Mouse (Mus musculus): ENCODE data around the gene Cldn19. TPM values are rescaled to one million over a fixed set of nuclear protein-coding genes. Genes with fewer than 3 reads are reported as not detected.

Gene Cldn19
- total RNA-seq (2021) = under 1 TPM; 0.20 to 0.42 TPM

DNA sequence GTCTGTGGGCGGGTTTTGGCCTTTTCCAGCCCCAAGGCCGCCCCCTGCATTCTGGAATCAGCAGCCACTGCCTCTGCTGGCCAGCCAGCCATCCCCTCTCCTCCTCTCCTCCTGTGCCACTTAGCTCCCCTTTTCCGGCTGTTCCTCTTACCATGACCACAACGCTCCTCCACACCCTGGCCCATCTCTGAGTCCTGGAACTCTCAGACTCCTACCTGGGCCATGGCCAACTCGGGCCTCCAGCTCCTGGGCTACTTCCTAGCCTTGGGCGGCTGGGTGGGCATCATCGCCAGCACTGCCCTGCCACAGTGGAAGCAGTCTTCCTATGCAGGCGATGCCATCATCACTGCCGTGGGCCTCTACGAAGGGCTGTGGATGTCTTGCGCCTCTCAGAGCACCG is at the start of gene Cldn19:
Gene Cldn19 (plus strand): TSS at position 64 of the 400 bp plus-strand sequence.
- DNase-seq = no peak

DNA sequence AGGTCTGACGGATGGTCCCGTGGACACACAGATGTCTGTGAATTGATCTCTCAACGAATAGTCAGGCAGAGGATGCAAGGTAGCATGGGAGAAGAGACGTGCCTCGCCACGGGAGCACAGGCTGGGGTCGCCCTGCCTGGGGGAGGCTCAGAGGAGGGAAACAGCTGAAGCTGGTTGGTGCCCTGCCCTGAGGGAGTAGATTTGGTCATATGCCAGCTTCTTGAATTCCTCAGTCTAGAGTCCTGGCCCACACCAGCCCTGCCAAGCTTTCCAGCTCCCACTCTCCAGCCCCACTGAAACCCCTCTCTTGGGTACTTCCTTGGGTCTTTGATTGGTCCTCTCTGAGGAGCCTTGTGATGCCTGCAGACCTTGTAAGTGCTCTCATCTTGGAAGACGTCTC is 38.5 kb upstream of the Cldn19 start:
- no peak for DNase-seq

DNA sequence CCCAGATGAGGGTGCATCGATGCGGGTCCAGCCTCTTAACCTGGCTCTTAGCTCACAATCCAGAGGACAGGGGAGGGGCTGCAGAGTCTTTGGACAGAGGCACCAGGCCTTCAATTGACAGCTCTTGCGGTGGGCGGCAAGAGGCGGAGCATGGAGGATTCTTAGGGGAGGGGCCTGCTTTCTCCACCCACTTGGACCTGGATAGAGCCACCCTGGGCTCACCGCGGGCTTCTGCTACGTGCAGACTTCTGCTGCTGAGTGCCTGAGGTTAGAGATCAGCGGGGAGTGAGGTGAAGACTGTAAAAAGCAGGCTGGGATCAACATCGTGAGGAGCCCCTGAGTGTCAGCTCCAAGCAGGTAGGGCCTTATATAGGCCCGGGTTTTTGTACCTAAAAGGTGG is 37.0 kb upstream of the Cldn19 start, which contains the start of gene Tmem269:
Gene Tmem269 (minus strand): TSS at position 49 of the 400 bp plus-strand sequence.
- no peak for DNase-seq

DNA sequence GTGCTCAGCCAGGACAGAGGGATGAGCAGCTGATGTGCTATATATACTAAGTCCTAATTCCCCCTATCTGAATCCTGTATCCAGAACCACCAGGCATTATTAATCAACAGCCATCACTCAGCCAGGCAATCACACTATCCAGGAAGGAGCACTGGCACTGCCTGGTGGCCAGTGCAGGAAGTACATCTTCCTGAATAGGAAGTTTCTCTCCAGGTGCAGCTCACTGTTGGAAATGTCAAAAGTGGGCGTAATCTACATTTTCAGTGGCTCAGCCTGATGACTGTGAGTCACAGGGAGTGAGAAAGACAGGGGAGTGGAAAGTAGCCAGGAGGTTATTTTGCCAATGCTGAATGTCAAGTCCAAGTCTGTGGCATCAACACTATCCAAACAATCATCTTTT is 31.5 kb upstream of the Cldn19 start:
- no peak for DNase-seq

GRCm38 (mm10) chr4:119224534-119224933 is 30.7 kb upstream of the Cldn19 start:
- DNase-seq = no peak

DNA sequence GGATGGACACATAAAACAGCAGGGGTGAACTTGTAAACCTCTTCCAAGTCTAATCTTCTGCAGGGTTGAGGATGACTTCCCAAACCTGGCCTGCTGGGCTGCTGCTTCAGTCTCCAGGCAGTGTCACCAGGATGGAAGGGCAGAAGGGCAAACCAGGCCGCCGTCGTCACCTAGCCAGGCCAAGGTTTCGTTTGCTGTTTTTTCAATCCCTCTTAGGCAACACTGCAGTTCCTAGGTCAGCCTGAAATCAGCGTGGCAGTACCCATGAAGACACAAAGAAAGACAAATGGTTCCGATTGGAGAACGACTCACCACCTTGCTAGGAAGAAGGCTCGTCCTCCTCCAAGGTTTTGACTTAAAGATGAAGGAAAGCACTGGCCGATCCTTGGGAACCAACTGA is 29.5 kb upstream of the Cldn19 start:
- no peak for DNase-seq

DNA sequence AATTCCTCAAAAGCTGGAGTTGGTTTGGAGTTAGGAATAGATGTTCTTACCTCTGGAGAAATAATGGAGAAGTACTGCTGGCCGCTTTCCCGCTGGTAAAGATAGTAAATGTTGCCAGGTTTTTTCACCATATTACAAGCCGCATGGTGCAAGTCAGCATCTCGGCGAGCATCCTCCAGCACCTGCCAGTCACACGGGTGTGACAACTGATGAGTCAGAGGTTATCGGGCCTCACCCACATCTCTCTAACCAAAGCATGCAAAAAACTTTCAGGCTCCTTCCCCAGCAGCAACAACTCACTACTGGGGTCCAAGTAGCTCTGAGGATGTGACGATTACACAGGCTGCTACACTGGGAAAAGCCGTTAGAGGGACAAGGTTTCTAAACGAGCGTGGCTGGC is 28.5 kb upstream of the Cldn19 start:
- no peak for DNase-seq

GRCm38 (mm10) chr4:119232410-119233255 is 22.6 kb upstream of the Cldn19 start, which contains the start of the genes AU022252 and P3h1:
Gene AU022252 (minus strand): TSS chr4:119232712.
Gene P3h1 (plus strand): TSS chr4:119232915.
- DNase-seq = peak; percentile 97 to 98

DNA sequence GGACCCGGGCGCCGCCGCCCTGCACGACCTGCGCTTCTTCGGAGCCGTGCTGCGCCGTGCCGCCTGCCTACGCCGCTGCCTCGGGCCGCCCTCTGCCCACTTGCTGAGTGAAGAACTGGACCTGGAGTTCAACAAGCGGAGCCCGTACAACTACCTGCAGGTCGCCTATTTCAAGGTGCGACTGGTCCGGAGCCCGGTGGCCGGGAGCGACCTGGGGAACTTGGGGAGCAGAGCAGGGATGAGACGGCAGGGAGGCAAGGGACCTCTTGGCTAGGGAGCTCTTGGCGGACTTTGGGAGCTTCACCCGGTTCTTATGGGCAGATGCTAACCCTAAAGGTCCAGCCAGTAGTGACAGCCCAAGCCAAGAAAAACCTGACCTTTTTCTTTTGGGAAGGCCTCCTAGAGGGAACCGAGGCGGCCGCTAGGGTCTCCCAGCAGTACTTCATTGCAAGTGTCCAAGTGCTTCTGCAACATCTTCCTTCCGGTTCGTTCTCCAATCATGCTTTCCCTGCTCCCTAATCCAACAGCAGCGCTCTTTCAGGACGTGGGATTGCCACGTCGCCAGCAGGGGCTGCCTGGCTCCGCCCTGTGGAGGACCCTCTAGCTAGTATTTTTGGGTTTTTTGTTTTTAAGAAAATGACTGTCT is 21.8 kb upstream of the Cldn19 start:
- peak; percentile 58 to 60 for DNase-seq

DNA sequence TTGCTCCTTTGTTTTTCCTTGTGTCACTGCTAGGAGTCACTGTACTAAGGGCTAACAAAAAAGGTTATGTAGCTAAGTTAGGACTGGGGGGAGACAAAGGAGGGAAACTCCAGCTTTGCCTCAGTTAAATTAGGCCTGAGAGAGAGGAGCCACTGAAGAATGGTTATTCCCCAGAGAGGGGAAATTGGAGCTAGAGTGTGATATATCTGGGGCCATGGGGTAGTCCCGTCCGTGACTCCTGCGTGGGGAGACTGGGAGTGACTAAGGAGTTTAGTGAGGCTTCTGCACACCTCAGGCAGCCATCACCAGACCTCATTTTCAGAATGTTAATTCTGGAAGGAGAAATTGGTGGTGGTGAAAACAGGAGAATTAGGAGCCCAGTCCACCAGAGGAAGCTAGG is 20.9 kb upstream of the Cldn19 start:
- no peak for DNase-seq

GRCm38 (mm10) chr4:119238661-119239060 is 16.6 kb upstream of the Cldn19 start:
- no peak for DNase-seq

DNA sequence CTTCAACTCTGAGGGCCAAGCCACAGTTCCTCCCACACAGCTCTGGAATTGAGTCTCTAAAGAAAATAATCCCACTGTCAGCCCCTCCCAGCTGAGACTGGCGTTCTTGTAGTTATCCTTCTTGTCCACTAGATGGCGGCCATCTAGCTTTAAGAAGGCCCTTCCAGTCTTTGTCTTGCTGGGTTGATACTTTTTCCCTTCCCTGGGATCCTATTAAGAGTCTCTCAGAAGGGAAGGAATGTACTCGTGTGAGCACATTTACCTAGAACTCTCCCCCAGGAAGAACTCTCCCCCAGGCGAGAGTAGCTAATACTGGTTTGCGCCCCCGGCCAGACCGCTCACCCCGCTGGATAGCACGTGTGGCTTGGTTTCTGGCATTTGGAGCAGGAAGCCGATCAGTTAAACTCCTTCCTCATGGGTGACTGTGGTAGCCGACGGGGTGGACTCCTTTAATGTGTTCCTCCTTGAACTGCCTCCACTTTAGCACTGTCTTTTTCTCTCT is 16.0 kb upstream of the Cldn19 start:
- no peak for DNase-seq

DNA sequence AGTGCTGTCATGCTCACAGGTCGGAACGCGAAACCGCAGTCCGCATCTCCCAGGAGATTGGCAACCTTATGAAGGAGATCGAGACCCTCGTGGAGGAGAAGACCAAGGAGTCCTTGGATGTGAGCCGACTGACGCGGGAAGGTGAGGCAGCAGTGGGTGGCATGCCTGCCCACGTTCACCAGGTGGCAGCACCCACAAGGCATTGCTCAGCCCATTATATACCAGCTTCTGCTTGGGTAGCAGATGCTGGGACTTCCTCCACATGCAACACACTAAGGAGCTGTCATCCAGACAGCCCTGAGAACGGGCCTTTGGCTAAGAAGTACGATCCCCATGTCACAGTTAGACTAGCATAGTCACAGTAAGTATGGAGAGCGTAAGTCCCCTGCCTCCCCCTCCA is 13.6 kb upstream of the Cldn19 start:
- DNase-seq = peak; percentile 37 to 39

DNA sequence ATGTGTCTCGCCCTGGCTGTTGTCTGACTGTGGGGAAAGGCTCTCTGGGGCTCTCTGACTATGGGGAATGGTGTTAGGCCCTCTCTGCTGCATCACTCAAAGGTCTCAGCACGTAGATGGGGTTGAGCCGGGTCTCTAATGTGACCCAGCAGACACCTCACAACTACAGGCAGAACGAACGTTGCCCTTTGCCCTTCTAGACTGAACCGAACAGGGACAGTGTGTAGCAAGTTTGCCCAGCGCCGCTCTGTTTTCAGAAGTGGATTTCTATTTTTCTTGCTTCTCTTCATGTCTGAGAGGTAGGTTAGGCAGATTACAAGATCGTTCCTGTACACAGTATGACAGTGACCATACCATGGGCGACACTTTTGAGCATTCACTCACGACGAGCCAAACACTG is 12.6 kb upstream of the Cldn19 start:
- no peak for DNase-seq

DNA sequence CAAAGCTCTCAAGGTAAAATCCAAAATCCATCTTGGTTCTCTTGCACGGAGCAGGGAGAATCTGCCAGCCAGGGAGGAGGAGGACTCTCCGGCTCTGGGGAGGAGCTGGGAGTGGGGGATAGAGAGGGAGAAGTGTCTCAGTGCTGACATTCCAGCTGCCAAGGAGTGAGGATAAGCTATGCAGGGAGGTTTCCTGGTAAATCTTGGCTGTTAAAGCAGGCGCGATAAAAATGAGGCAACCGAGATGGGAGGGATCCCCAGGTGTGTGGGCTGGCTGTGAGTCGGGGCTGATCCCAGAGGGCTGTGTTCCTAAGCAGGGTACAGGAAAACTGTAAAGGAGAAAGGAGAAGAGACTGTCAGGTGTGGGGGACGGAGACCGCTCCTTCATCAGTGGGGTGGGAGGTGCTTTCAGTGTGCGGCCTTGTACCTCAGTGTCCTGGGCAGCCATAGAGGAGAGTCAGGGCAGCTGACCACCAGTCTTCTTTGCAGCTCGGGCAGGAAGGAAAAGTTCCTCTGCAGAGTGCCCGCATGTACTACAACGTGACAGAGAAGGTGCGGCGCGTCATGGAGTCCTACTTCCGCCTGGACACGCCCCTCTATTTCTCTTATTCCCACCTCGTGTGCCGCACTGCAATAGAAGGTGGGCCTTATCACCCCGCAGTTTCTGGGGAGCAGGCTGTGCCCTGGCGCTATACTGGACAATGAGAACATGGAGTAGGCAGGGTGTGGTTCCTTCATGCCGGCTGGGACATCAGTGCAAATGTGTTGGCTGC is 10.6 kb upstream of the Cldn19 start:
- DNase-seq = no peak

- no peak for DNase-seq
Observed at GRCm38 (mm10) chr4:119245556-119245955, 9.7 kb upstream of the Cldn19 start.

- no peak for DNase-seq
Observed at GRCm38 (mm10) chr4:119245961-119246360, 9.3 kb upstream of the Cldn19 start.

- no peak for DNase-seq
Observed at GRCm38 (mm10) chr4:119246688-119247225, 8.5 kb upstream of the Cldn19 start.

- peak; percentile 57 for DNase-seq
Observed at GRCm38 (mm10) chr4:119247462-119248235, 7.6 kb upstream of the Cldn19 start.

GRCm38 (mm10) chr4:119248407-119248965 is 6.7 kb upstream of the Cldn19 start:
- DNase-seq = no peak

Measured in layer of hippocampus, postnatal 36 days (tissue).